Mouse (Mus musculus) midbrain, embryonic 12.5 days (tissue): ENCODE data around the gene Wdr24. TPM values are rescaled to one million over a fixed set of nuclear protein-coding genes. Genes with fewer than 3 reads are reported as not detected.

ENCODE experiments used
- ATAC-seq: fragments of 200-750 bp; cut with Nextera tagmentation; 2 replicates; pipeline ENCODE4 v1.8.0; 2017; ENCODE audit warnings: low read depth, moderate TSS enrichment, moderate library complexity; ENCODE audit not compliant: low FRiP score
- H3K27ac ChIP-seq: fragments of 300-500 bp; sonication (generic); replicated peaks from 2 replicates; pipeline ENCODE4 v1.5.1; 2016; ENCODE audit warnings: mild to moderate bottlenecking
- H3K27me3 ChIP-seq: fragments of 300-500 bp; sonication (generic); 2 replicates; pipeline ENCODE4 v1.6.1; 2016; ENCODE audit warnings: mild to moderate bottlenecking
- H3K36me3 ChIP-seq: fragments of 300-500 bp; sonication (generic); 2 replicates; pipeline ENCODE4 v1.6.1; 2016
- H3K4me1 ChIP-seq: fragments of 300-500 bp; sonication (generic); 2 replicates; pipeline ENCODE4 v1.6.1; 2016
- H3K4me2 ChIP-seq: fragments of 300-500 bp; sonication (generic); replicated peaks from 2 replicates; pipeline ENCODE4 v1.6.1; 2016; ENCODE audit warnings: mild to moderate bottlenecking, moderate library complexity
- H3K4me3 ChIP-seq: fragments of 300-500 bp; sonication (generic); 2 replicates; pipeline ENCODE4 v1.5.1; 2016; ENCODE audit warnings: mild to moderate bottlenecking
- H3K9ac ChIP-seq: fragments of 300-500 bp; sonication (generic); replicated peaks from 2 replicates; pipeline ENCODE4 v1.6.1; 2016; ENCODE audit warnings: mild to moderate bottlenecking, moderate library complexity
- H3K9me3 ChIP-seq: fragments of 300-500 bp; sonication (generic); 2 replicates; pipeline ENCODE4 v1.6.1; 2016; ENCODE audit warnings: mild to moderate bottlenecking
- WGBS: fragments of 180-500 bp; shearing (Covaris S2); methylation state at CpG from one replicate; pipeline ENCODE4 v1.1.7; 2016; 5-methylcytosine and 5-hydroxymethylcytosine counted together
- polyA plus RNA-seq: library from polyadenylated mRNA; unstranded; fragments of >200 nt; fragmentation: Nextera tagmentation; extraction: Ambion mirVana; gene quantifications from 2 replicates; pipeline ENCODE4 v1.2.1, GENCODE M21; 2016

The Wdr24 gene
- polyA plus RNA-seq, 1 experiment from 2014 or later = 28.5 TPM

DNA sequence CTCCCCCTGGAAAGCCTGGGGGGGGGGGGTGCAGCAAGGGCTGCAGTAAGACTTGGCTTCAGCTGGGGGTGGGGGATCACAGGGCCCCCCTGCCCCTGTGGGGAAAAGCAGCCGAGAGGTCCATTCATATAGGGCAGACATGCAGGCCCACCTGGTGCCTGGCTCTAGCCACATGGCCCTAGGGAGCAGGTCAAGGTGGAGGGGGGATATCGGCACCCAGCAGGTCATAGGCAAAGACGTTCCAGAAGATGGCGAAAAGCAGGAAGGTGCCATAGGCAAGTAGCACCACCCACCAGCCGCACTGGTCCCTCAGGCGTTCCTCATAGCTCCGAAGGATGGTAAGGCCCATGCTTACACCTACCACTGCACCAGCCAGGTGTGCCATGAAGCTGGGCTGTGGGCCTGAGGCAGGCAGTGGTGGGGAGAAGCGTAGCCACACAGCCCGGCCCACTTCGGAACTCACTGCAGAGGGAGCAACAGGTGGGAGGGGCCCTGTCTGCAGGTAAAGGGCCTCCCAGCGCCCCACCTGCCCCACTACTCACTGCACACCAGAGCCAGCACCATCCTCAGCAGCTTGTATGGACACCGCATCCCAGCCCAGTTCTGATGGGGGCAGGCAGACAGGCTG lies 11.3 kb downstream of the Wdr24 start:
- ATAC-seq = no peak
- peak overlapping the region; percentile 96 for H3K4me2 ChIP-seq
- WGBS = 90% methylated on average over 12 of the region's 12 CpGs
- H3K4me1 ChIP-seq = peaks cover 79% of the 10 kb centered on the region
- H3K4me3 ChIP-seq = peak overlapping the region; percentile 77
- no peaks in the 10 kb centered on the region for H3K9me3 ChIP-seq
- H3K27ac ChIP-seq = no peak overlapping the region
- peak overlapping the region; percentile 84 for H3K9ac ChIP-seq
- peaks cover 39% of the 10 kb centered on the region for H3K36me3 ChIP-seq
- H3K27me3 ChIP-seq = no peaks in the 10 kb centered on the region

DNA sequence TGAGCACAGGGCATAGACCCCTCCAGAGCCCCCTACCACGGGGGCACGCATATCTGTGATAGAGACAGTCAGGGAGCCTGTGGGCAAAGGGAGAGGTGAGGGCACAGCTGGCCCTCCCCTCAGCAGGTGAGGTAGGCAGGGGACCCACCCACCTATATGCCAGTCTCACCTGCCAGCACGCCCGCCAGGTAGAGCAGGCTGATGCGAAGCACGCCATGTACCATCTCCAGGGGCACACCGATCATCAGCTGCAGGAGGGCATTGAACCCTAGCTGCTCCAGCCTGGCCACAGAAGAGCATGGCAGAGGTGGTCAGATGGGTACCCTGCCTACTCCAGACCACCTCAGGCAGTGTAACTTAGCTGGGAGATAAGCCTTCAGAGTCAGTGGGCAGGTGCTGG lies 11.9 kb downstream of the Wdr24 start:
- WGBS = 94% methylated on average over 7 of the region's 7 CpGs
- no peak overlapping the region for H3K4me3 ChIP-seq
- ATAC-seq = no peak
- no peaks in the 10 kb centered on the region for H3K9me3 ChIP-seq
- H3K27ac ChIP-seq = no peak overlapping the region
- 0 out of 2 replicates have a peak overlapping the region, but pooled peaks have one; percentile 8 for H3K9ac ChIP-seq
- H3K4me1 ChIP-seq = peaks cover 73% of the 10 kb centered on the region
- H3K36me3 ChIP-seq = peaks cover 39% of the 10 kb centered on the region
- H3K27me3 ChIP-seq = no peaks in the 10 kb centered on the region
- peak overlapping the region; percentile 10; the same call in 1 of the 2 replicates for H3K4me2 ChIP-seq

DNA sequence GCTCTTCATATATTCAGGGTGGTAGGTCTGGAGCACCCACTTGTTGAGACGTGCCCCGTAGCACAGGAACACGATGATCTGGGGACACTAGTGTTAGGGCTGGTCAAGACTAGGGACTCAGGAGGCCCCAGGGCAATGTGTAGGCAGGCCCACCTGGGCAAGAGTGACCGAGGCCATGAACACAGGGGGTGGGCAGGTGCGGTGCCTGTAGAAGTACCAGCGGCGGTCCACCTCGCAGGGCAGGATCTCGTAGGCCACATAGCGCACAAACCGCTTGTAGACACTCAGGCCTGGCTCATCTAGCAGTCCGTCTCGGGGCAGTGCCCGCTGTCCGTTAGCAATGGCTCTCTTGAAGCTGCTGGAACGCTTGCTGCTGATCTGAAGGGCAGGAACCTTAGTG lies 12.4 kb downstream of the Wdr24 start:
- peak overlapping the region; percentile 65 for H3K4me2 ChIP-seq
- peak overlapping the region; percentile 39; the same call in 1 of the 2 replicates for H3K4me3 ChIP-seq
- no peak for ATAC-seq
- H3K36me3 ChIP-seq = peaks cover 39% of the 10 kb centered on the region
- H3K27ac ChIP-seq = no peak overlapping the region
- H3K27me3 ChIP-seq = no peaks in the 10 kb centered on the region
- peaks cover 68% of the 10 kb centered on the region for H3K4me1 ChIP-seq
- H3K9me3 ChIP-seq = no peaks in the 10 kb centered on the region
- H3K9ac ChIP-seq = no peak overlapping the region
- WGBS = 92% methylated on average over 16 of the region's 16 CpGs

DNA sequence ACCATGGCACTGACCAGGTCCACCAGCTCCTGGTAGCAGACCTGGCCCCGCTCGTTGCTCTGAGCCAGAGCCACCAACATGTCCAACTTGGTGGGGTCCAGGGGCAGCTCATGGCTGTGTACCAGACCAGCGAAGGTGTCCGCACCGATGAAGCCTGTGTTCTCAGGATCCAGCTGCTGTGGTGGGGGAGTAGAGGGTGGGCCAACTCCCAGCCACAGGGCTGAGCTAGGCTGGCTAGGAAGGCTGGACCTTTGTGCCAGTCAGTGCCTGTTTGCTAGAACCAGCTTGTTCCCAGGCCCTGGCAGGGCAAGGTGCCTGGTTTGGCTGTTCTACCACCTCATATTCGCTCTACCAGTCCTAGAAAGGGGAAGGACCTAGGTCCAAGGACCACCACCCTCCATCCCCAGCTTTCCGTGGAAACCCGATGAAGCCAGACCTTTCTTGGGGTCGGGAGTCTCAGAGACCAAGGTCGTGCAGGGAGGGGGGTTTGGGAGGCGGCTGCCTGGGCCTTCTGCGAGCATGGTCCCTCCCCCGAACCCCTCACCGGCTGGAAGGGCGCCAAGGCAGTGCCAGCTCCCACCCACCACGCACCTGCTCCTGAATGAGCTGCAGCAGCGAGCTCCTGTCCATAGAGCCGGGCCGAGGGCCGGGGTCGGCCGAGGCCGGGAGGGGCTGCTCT lies 13.1 kb downstream of the Wdr24 start:
- peak overlapping the region; percentile 65 for H3K9ac ChIP-seq
- peak overlapping the region; percentile 65 for H3K4me2 ChIP-seq
- WGBS = 24% methylated on average over 21 of the region's 23 CpGs
- H3K4me1 ChIP-seq = peaks cover 60% of the 10 kb centered on the region
- H3K27ac ChIP-seq = peak overlapping the region; percentile 67
- peaks cover 39% of the 10 kb centered on the region for H3K36me3 ChIP-seq
- H3K27me3 ChIP-seq = no peaks in the 10 kb centered on the region
- no peaks in the 10 kb centered on the region for H3K9me3 ChIP-seq
- H3K4me3 ChIP-seq = peak overlapping the region; percentile 39
- ATAC-seq = no peak

- peak within 1 kb of the TSS; percentile 67 for H3K27ac ChIP-seq
- H3K4me1 ChIP-seq = peaks cover 55% of the 10 kb centered on the region
Measured at GRCm38 (mm10) chr17:25837076-25837410, 13.6 kb downstream of the Wdr24 start, which contains the start of gene Rhbdl1. Gene Rhbdl1, minus strand, starts transcription at chr17:25837295.

GRCm38 (mm10) chr17:25837533-25837932 lies 14.1 kb downstream of the Wdr24 start:
- Histone ChIP-seq H3K4me3 (peak overlapping the region; percentile 39; the same call in 1 of the 2 replicates), H3K4me2 (peak overlapping the region; percentile 65), H3K36me3 (peaks cover 47% of the 10 kb centered on the region), H3K9me3 (no peaks in the 10 kb centered on the region), H3K4me1 (peaks cover 53% of the 10 kb centered on the region), H3K27ac (peak overlapping the region; percentile 67), H3K27me3 (no peaks in the 10 kb centered on the region), H3K9ac (peak overlapping the region; percentile 65; the same call in 1 of the 2 replicates)
- no peak for ATAC-seq
- 23% methylated on average over 3 of the region's 3 CpGs for WGBS

More at GRCm38 (mm10) chr17:25837076-25837410, 13.6 kb downstream of the Wdr24 start, which contains the start of gene Rhbdl1:
- no peaks in the 10 kb centered on the region for H3K9me3 ChIP-seq
- peaks cover 42% of the 10 kb centered on the region for H3K36me3 ChIP-seq
- peak within 1 kb of the TSS; percentile 39 for H3K4me3 ChIP-seq
- peak; percentile 20; the same call in 1 of the 2 replicates for ATAC-seq
- no peaks in the 10 kb centered on the region for H3K27me3 ChIP-seq
- peak within 1 kb of the TSS; percentile 65 for H3K9ac ChIP-seq
- H3K4me2 ChIP-seq = peak within 1 kb of the TSS; percentile 65
- under 1% methylated on average over 22 of the region's 29 CpGs for WGBS

- H3K4me2 ChIP-seq = no peak overlapping the region
- WGBS = 90% methylated on average over 4 of the region's 4 CpGs
- H3K27ac ChIP-seq = no peak overlapping the region
- H3K4me1 ChIP-seq = peaks cover 57% of the 10 kb centered on the region
- H3K36me3 ChIP-seq = peaks cover 48% of the 10 kb centered on the region
- H3K27me3 ChIP-seq = no peaks in the 10 kb centered on the region
- H3K9ac ChIP-seq = no peak overlapping the region
- no peak overlapping the region for H3K4me3 ChIP-seq
- ATAC-seq = no peak
- no peaks in the 10 kb centered on the region for H3K9me3 ChIP-seq
Measured at GRCm38 (mm10) chr17:25838904-25839303, 15.5 kb downstream of the Wdr24 start.

DNA sequence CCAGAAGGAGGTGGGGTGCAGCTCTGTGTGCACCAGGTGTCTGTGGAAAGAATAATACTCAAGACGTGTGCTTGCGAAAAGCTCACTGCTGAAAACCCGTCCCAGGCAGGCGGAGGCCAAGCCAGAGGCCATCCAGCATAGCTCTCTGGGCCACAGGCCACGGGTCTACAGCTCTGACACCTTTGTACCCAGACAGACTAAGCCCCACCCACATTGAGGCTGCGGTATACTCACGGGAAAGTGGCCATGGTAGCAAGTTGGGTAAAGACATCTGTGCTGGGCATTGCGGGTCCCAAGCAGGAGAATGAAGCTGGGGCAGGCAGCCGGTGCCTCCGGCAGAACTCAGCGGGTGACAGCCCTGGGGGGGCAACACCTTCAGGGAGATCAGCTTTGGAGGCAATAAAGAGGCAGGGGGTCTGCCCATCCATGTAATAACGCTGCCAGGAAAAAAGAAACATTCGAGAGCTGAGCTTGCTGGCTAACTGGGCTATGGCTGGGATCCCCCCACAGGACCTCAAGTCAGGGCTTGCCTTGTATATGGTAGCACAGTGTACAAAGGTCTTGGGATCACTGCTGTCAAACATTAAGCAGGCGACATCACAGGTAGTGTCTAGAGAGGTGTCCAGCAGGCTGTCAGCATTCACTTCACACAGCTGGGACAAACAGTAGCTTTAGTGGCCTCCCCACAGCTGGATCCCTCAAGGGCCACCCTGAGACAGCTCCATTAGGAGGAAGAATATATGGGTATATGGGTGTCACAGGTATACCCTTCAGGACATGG lies 16.2 kb downstream of the Wdr24 start:
- Histone ChIP-seq H3K36me3 (peaks cover 48% of the 10 kb centered on the region), H3K27me3 (no peaks in the 10 kb centered on the region), H3K4me3 (no peak overlapping the region), H3K4me1 (peaks cover 53% of the 10 kb centered on the region), H3K27ac (no peak overlapping the region), H3K9me3 (no peaks in the 10 kb centered on the region), H3K9ac (no peak overlapping the region), H3K4me2 (no peak overlapping the region)
- 85% methylated on average over 14 of the region's 14 CpGs for WGBS
- no peak for ATAC-seq

DNA sequence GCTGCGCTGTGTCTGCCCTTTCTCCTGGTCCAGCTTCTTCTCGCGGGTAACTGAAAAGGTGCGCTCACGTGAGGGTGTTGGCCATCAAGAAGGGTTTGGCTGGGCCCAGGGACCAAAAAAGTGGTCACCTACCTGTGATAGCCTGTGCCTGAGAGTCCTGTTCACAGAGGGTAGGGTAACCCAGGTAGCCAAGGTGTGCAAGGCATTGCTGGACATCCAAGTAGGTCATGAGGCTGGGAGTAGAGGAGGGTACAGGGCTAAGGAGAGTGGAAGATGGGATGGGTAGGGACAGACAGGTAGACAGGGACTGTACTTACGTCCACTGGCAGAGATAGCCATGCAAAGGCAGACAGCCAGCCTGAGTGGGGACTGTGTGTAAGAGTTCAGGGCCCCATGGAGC lies 17.1 kb downstream of the Wdr24 start:
- H3K9me3 ChIP-seq = no peaks in the 10 kb centered on the region
- H3K9ac ChIP-seq = no peak overlapping the region
- no peak overlapping the region for H3K4me2 ChIP-seq
- WGBS = 92% methylated on average over 6 of the region's 6 CpGs
- H3K4me1 ChIP-seq = peaks cover 49% of the 10 kb centered on the region
- H3K36me3 ChIP-seq = peaks cover 45% of the 10 kb centered on the region
- H3K4me3 ChIP-seq = no peak overlapping the region
- no peak for ATAC-seq
- H3K27me3 ChIP-seq = no peaks in the 10 kb centered on the region
- no peak overlapping the region for H3K27ac ChIP-seq

DNA sequence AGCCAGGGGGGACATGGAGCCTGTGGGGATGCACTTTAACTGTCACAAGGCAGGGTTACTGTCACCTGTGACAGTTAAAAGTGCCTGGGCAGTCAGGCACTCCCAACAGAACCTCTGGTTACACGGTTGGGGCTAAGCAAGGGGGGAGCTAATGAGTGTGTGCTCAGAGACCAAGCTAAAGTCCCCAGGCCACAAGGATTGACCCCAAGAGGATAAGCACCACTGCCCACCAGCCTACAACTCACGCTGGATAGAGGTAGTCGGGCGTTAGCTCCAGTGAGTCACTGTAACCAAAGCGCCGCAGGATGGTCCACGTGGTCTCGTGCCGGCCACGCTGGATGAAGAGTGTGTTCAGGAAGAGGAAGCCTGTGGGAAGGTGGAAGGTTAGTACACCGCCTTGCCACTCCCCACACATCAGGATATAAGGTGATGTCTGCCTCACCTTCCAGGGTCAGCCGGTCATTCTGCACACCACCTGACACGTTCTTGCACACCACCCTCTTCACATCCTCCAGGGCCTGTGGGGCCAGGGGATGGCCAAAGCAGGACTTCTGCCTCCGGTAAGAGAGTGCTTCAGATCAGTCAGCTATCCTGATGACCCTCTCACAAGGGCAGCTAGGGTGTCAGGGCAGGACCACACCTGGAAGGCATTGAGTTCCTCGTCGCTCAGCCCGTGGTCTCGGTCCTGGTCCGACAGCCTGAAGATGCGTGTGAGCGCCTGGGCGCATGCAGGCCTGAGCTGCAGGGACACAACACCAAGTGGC lies 17.9 kb downstream of the Wdr24 start, which contains the start of gene Gm20683:
Gene Gm20683, minus strand, starts transcription at position 647 of the 764 bp plus-strand sequence.
- Histone ChIP-seq H3K9me3 (no peaks in the 10 kb centered on the region), H3K36me3 (peaks cover 52% of the 10 kb centered on the region), H3K4me3 (no peak within 1 kb of the TSS), H3K9ac (no peak within 1 kb of the TSS), H3K4me1 (peaks cover 41% of the 10 kb centered on the region), H3K4me2 (no peak within 1 kb of the TSS), H3K27me3 (no peaks in the 10 kb centered on the region), H3K27ac (no peak within 1 kb of the TSS)
- WGBS = 98% methylated on average over 22 of the region's 22 CpGs
- ATAC-seq = no peak

DNA sequence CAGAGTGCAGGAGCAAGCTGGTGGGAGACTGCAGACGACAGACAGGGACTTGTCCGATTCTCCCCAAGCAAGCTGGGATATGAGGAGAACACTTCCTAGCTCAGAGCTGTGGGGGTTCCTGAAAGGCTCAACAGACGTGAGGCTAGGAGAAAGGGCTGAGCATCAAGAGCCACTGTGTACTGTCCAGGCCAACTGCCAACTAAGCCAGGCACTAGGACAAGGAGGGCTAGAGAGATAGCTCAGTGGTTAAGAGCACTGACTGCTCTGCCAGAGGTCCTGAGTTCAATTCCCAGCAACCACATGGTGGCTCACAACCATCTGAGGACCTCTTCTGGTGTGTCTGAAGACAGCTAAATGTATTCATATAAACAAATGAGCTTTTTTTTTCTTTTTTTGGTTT lies 19.1 kb downstream of the Wdr24 start:
- Histone ChIP-seq H3K27ac (no peak overlapping the region), H3K36me3 (peaks cover 54% of the 10 kb centered on the region), H3K4me3 (no peak overlapping the region), H3K4me1 (peaks cover 29% of the 10 kb centered on the region), H3K9me3 (no peaks in the 10 kb centered on the region), H3K4me2 (no peak overlapping the region), H3K9ac (no peak overlapping the region), H3K27me3 (no peaks in the 10 kb centered on the region)
- 85% methylated on average over 3 of the region's 3 CpGs for WGBS
- no peak for ATAC-seq
